Mouse (Mus musculus) MEL (cell line): ENCODE measurements at regions not wholly inside any gene's neighbourhood (a gene's known extent, or its start where the extent isn't known, plus 50 kb on each side); places are given as distances from the start of the nearest gene placed in this dataset.

ENCODE experiments used
- CHD1 ChIP-seq: IDR thresholded peaks from 2 replicates; pipeline ENCODE4 v1.6.1; 2012; ENCODE audit warnings: low read depth, mild to moderate bottlenecking, inconsistent platforms, low read length, improper control_type of control experiment
- CTCF ChIP-seq, 3 experiments: IDR thresholded peaks in 2 of 3; conservative IDR thresholded peaks in 1 of 3; 2 replicates each; pipeline ENCODE4 v1.5.1; 2011 to 2012; ENCODE audit warnings: low read length in 3 of 3, low read depth in 2 of 3, mild to moderate bottlenecking in 2 of 3, improper control_type of control experiment in 1 of 3, inconsistent platforms in 1 of 3, mixed read lengths in 1 of 3, moderate library complexity in 1 of 3; ENCODE audit not compliant: control insufficient read depth in 1 of 3, insufficient read depth in 1 of 3, poor library complexity in 1 of 3, severe bottlenecking in 1 of 3
- E2F4 ChIP-seq: IDR thresholded peaks from 2 replicates; pipeline ENCODE4 v1.6.1; 2011; ENCODE audit warnings: low read depth, low read length, improper control_type of control experiment, borderline replicate concordance
- ELF1 ChIP-seq: IDR thresholded peaks from 2 replicates; pipeline ENCODE4 v1.6.1; 2014; ENCODE audit warnings: low read depth, mild to moderate bottlenecking, inconsistent platforms, low read length, improper control_type of control experiment, moderate library complexity
- HCFC1 ChIP-seq: IDR thresholded peaks from 2 replicates; pipeline ENCODE4 v1.6.1; 2012; ENCODE audit warnings: low read depth, mild to moderate bottlenecking, inconsistent platforms, low read length, improper control_type of control experiment, moderate library complexity
- NRF1 ChIP-seq: IDR thresholded peaks from 2 replicates; pipeline ENCODE4 v1.6.1; 2014; ENCODE audit warnings: low read depth, mild to moderate bottlenecking, inconsistent platforms, low read length, improper control_type of control experiment, moderate library complexity; ENCODE audit not compliant: poor library complexity, insufficient read depth, severe bottlenecking
- ZC3H11A ChIP-seq: IDR thresholded peaks from 2 replicates; pipeline ENCODE4 v1.6.1; 2012; ENCODE audit warnings: low read depth, mild to moderate bottlenecking, inconsistent platforms, low read length, improper control_type of control experiment
- ZNF384 ChIP-seq: IDR thresholded peaks from 2 replicates; pipeline ENCODE4 v1.6.1; 2012; ENCODE audit warnings: low read depth, mild to moderate bottlenecking, inconsistent platforms, low read length, improper control_type of control experiment

GRCm38 (mm10) chrX:131006698-131007097 is 1257.2 kb downstream of the Diaph2 start:
- TF ChIP-seq NRF1 (no peak), E2F4 (no peak), ELF1 (no peak), CTCF (IDR thresholded peaks at IDR 0.05 in 2 of 3, conservative IDR thresholded peaks at IDR 0.05 in 1 of 3; ENCODE audit: control insufficient read depth in 1 of 3, insufficient read depth in 1 of 3, low read depth in 2 of 3, low read length in 3 of 3, poor library complexity in 1 of 3, severe bottlenecking in 1 of 3) (no peak), ZC3H11A (no peak), HCFC1 (no peak), ZNF384 (no peak), CHD1 (no peak)
